Comparison of ENCODE assay signal across 18 mouse cellular contexts in the genomic region with DNA sequence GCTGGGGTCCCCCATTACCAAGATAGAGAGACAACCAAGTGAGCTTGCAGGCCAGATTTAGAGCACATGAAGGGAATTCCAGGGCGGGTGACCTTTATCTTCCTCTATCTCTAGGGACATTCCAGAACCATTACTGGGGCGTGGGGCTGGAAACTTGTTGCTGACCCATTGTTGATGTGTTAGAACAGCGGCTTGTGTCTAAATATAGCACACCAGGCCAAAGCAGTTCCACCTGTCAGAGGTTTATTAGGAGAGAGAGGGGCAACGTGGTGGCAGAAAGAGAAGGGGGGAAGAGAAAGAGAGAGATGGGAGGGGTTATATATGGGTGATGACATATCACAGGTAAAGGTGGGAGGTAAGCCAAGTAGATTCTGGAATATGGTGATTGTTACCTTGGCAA. TPM values are rescaled to one million over a fixed set of nuclear protein-coding genes. Genes with fewer than 3 reads are reported as not detected.
"Had no signal": no experiment of that assay in that cellular context is flagged by ENCODE, and none has a peak within 500 bp of the region (broad histone marks: within the 10 kb centered on the region; RNA-seq: fewer than 3 reads in every experiment).

No protein-coding gene starts in this region.

- H3K27me3 ChIP-seq: limb, embryonic 15.5 days; liver, embryonic 12.5 days; midbrain, embryonic 12.5 days had no signal

- H3K27ac ChIP-seq: limb, embryonic 15.5 days; liver, embryonic 12.5 days; midbrain, embryonic 12.5 days had no signal

- H3K4me2 ChIP-seq: limb, embryonic 15.5 days; liver, embryonic 12.5 days; lung, embryonic 14.5 days; midbrain, embryonic 12.5 days had no signal

- ATAC-seq: liver, embryonic 12.5 days; midbrain, embryonic 16.5 days had no signal

- DNase-seq: kidney, postnatal 25 days; lung, embryonic 14.5 days; right cerebral cortex, adult 18-20 months; right cerebral cortex, postnatal 25 days; thymus, adult 18-20 months; thymus, postnatal 14 days had no signal

- H3K9me3 ChIP-seq: limb, embryonic 15.5 days; liver, embryonic 12.5 days; midbrain, embryonic 12.5 days had no signal

- H3K4me3 ChIP-seq: limb, embryonic 15.5 days; liver, embryonic 12.5 days; midbrain, embryonic 12.5 days had no signal

- H3K4me1 ChIP-seq: limb, embryonic 15.5 days; liver, embryonic 12.5 days; midbrain, embryonic 12.5 days had no signal

- H3K9ac ChIP-seq: limb, embryonic 15.5 days; liver, embryonic 12.5 days; lung, embryonic 14.5 days; midbrain, embryonic 12.5 days had no signal

- H3K36me3 ChIP-seq: limb, embryonic 15.5 days; liver, embryonic 12.5 days; midbrain, embryonic 12.5 days had no signal

RNA-seq across cellular contexts. Expression of gene 1700029F12Rik, which starts 12.3 kb away (rescaled TPM):
- total RNA-seq: layer of hippocampus, postnatal 25 days; left cerebral cortex, adult 8-10 months; left cerebral cortex, postnatal 25 days; megakaryocyte-erythroid progenitor cell, adult 5-6 weeks had no signal
- polyA plus RNA-seq: limb, embryonic 11.5 days; limb, embryonic 15.5 days; liver, embryonic 12.5 days; liver, embryonic 16.5 days; lung, embryonic 14.5 days; midbrain, embryonic 12.5 days; midbrain, embryonic 16.5 days; neural tube, embryonic 14.5 days had no signal

RNA-seq across cellular contexts. Expression of gene Fam169a, which starts 45.2 kb away (rescaled TPM):
- polyA plus RNA-seq: small intestine, adult 2 months had no signal
